Mouse (Mus musculus): ENCODE measurements at regions not wholly inside any gene's neighbourhood (a gene's known extent, or its start where the extent isn't known, plus 50 kb on each side); places are given as distances from the start of the nearest gene placed in this dataset.
A peak's percentile ranks its signal among the peaks of the same experiment; 100 is the strongest.
"Not testable (repeated sequence)": the region's sequence is repeated elsewhere in the genome, so short reads cannot be mapped to it uniquely, and the experiment has no call there.

GRCm38 (mm10) chr9:43857988-43858387 lies 114.2 kb downstream of the Nectin1 start:
- intact Hi-C loops (cut with DNase I): no loop called here
- no peak for DNase-seq (ENCODE audit: low spot score)

- intact Hi-C loops (cut with DNase I): no loop called here
- no peak for DNase-seq (ENCODE audit: low spot score)
Observed at GRCm38 (mm10) chr9:43858761-43859160, 115.0 kb downstream of the Nectin1 start.

- intact Hi-C loops (cut with DNase I): no loop called here
- DNase-seq (ENCODE audit: low spot score): no peak
Observed at GRCm38 (mm10) chr9:43860264-43860663, 116.5 kb downstream of the Nectin1 start.

GRCm38 (mm10) chr9:43861375-43861774 lies 117.6 kb downstream of the Nectin1 start:
- no peak for DNase-seq (ENCODE audit: low spot score)
- intact Hi-C loops (cut with DNase I): no loop called here

GRCm38 (mm10) chr9:43862034-43862433 lies 118.2 kb downstream of the Nectin1 start:
- DNase-seq (ENCODE audit: low spot score); intact Hi-C loops (cut with DNase I): not testable (repeated sequence)

- peak; percentile 25 for DNase-seq (ENCODE audit: low spot score)
Observed at GRCm38 (mm10) chr9:43863609-43864397, 120.0 kb downstream of the Nectin1 start.

GRCm38 (mm10) chr9:43866802-43867201 lies 123.0 kb downstream of the Nectin1 start:
- intact Hi-C loops (cut with DNase I): no loop called here
- no peak for DNase-seq (ENCODE audit: low spot score)

More at GRCm38 (mm10) chr9:43863609-43864397, 120.0 kb downstream of the Nectin1 start:
- intact Hi-C loops (cut with DNase I): no loop called here

- DNase-seq (ENCODE audit: low spot score): no peak
- intact Hi-C loops (cut with DNase I): no loop called here
Observed at GRCm38 (mm10) chr9:43873841-43874240, 130.1 kb downstream of the Nectin1 start.

- intact Hi-C loops (cut with DNase I): no loop called here
Observed at GRCm38 (mm10) chr9:43874332-43874731, 130.5 kb downstream of the Nectin1 start.

GRCm38 (mm10) chr9:43879220-43879968 lies 135.6 kb downstream of the Nectin1 start:
- intact Hi-C loops (cut with DNase I): no loop called here
- DNase-seq (ENCODE audit: low spot score): no peak

More at GRCm38 (mm10) chr9:43874332-43874731, 130.5 kb downstream of the Nectin1 start:
- DNase-seq (ENCODE audit: low spot score): no peak

- no peak for DNase-seq (ENCODE audit: low spot score)
- intact Hi-C loops (cut with DNase I): no loop called here
Observed at GRCm38 (mm10) chr9:43879969-43880396, 136.2 kb downstream of the Nectin1 start.

- no peak for DNase-seq (ENCODE audit: low spot score)
- intact Hi-C loops (cut with DNase I): no loop called here
Observed at GRCm38 (mm10) chr9:43893086-43893485, 149.3 kb downstream of the Nectin1 start.

GRCm38 (mm10) chr9:43899239-43899638 lies 143.9 kb upstream of the Thy1 start:
- intact Hi-C loops (cut with DNase I): no loop called here

GRCm38 (mm10) chr9:43908325-43908724 lies 134.9 kb upstream of the Thy1 start:
- no peak for DNase-seq (ENCODE audit: low spot score)
- intact Hi-C loops (cut with DNase I): no loop called here

More at GRCm38 (mm10) chr9:43899239-43899638, 143.9 kb upstream of the Thy1 start:
- DNase-seq (ENCODE audit: low spot score): no peak

GRCm38 (mm10) chr9:43915015-43915414 lies 128.2 kb upstream of the Thy1 start:
- intact Hi-C loops (cut with DNase I): no loop called here
- DNase-seq (ENCODE audit: low spot score): no peak

GRCm38 (mm10) chr9:43917467-43917866 lies 125.7 kb upstream of the Thy1 start:
- no peak for DNase-seq (ENCODE audit: low spot score)
- intact Hi-C loops (cut with DNase I): no loop called here

GRCm38 (mm10) chr9:43919010-43919409 lies 124.2 kb upstream of the Thy1 start:
- no peak for DNase-seq (ENCODE audit: low spot score)
- intact Hi-C loops (cut with DNase I): no loop called here

GRCm38 (mm10) chr9:43920053-43920754 lies 123.0 kb upstream of the Thy1 start:
- intact Hi-C loops (cut with DNase I): loop anchor here (1.0 to 5.0 kb wide), 2 partner anchors 52 to 178 kb away; partner anchors contain the start of gene Nectin1
- DNase-seq (ENCODE audit: low spot score): peak; percentile 8

- intact Hi-C loops (cut with DNase I): loop anchor here (5.0 kb wide), 1 partner anchor 180 kb away; the partner anchor contains the start of gene Nectin1
- DNase-seq (ENCODE audit: low spot score): no peak
Observed at GRCm38 (mm10) chr9:43922231-43922630, 121.0 kb upstream of the Thy1 start.

GRCm38 (mm10) chr9:43923088-43923487 lies 120.1 kb upstream of the Thy1 start:
- intact Hi-C loops (cut with DNase I): loop anchor here (5.0 kb wide), 1 partner anchor 181 kb away; the partner anchor contains the start of gene Nectin1
- no peak for DNase-seq (ENCODE audit: low spot score)

All from heart, postnatal 25 days (tissue).